Mouse (Mus musculus) brain, embryonic 14.5 days (tissue): ENCODE measurements around the gene S100a5.

ENCODE experiments used
- CTCF ChIP-seq: fragments of 200-500 bp; IDR thresholded peaks from 2 replicates; pipeline ENCODE4 v1.5.1; 2012; ENCODE audit warnings: inconsistent platforms, mild to moderate bottlenecking, moderate library complexity, borderline replicate concordance; ENCODE audit not compliant: insufficient read depth, insufficient read length; ENCODE audit errors: extremely low read depth
- POLR2A ChIP-seq: fragments of 200-500 bp; IDR thresholded peaks from 2 replicates; pipeline ENCODE4 v1.6.1; 2012; ENCODE audit warnings: mild to moderate bottlenecking, inconsistent platforms, borderline replicate concordance; ENCODE audit not compliant: poor library complexity, insufficient read depth, insufficient read length, severe bottlenecking; ENCODE audit errors: extremely low read depth

DNA sequence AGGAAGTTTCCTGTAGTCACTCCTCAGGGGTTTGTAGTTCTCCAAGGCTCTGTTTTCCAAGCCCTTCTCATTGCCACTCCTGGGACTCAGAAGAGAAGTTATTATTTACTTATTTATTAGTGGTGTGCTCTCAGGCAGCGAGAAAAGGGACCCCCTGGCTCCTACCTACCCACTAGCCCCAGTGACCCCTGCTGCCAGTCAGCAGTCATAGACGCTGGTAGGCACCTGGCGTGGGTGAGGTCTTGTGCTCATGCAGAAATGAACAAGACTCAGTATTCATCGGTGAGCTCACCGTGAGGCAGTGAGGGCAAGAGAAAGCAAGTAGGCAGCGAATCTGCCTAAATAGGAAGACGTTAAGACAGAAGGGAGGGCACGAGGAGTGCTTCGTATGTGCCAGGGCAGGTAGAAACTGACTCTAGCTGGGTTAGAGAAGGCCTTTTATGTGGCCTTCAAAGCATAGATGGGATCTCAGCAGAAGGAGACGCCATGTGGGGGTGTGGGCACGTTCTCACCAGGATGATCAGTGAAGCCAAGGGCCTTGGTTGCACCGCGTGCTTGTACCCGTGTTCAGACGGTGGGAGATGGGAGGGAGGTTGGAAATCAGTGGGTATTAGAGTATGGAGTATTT is 22.2 kb upstream of the S100a5 start:
- no peak for TF ChIP-seq POLR2A
- no peak for TF ChIP-seq CTCF
